Mouse (Mus musculus): Measurements from ENCODE around the gene Ctrb1. TPM values are rescaled to one million over a fixed set of nuclear protein-coding genes. Genes with fewer than 3 reads are reported as not detected.

The Ctrb1 gene
- under 1 TPM in 1 of 2 experiments, not detected in 1; 0.71 TPM for total RNA-seq (2021)
- long read RNA-seq, experiment 1: 0 reads
- long read RNA-seq, experiment 2: 0 reads

DNA sequence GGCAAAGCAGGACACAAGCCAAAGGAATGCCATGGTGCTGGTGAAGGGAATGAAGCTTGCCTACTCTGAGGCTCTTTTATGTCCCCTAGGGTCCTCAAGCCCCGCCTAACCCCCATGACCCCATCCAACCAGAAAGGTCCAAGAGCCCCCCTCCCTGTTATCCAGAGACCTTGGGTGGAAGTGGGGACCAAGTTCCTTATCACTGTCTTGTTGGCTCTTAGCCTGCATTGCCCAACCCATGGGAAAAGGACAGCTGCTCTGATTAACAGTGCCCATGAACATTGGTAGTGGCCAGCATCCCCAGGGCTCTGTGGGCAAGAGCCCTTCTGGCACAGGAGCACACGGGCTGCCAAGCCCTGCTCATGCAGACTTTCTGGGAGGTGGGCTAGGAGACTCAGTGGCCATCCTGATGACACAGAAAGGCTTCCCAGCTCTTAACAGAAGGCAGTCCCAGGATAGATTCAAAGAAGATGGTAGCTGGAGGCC is at the start of gene Ctrb1:
Gene Ctrb1, minus strand, starts transcription at position 51 of the 486 bp plus-strand sequence.
- no peak for DNase-seq (ENCODE audit: low spot score)

DNA sequence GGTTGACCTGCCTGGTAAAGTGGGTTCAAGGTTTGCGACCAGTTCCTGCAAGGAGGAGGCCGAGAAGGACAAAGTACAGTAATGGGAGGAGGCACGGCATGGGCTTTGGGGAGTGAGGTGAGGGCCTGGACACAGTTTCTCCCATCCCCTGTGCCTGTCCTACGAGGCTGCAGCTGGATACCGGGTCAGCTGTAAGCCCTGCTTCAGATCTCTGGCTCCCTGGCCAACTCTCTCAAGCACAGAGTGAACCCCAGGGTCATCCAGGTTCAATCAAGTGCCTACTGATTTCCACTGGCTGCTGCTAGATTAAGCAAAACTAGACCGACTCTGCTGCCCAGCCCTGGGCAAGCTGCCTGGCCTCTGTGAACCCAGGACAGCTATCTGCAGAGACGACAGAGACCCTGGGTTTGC is 49.5 kb upstream of the Ctrb1 start:
- DNase-seq (ENCODE audit: low spot score): no peak

DNA sequence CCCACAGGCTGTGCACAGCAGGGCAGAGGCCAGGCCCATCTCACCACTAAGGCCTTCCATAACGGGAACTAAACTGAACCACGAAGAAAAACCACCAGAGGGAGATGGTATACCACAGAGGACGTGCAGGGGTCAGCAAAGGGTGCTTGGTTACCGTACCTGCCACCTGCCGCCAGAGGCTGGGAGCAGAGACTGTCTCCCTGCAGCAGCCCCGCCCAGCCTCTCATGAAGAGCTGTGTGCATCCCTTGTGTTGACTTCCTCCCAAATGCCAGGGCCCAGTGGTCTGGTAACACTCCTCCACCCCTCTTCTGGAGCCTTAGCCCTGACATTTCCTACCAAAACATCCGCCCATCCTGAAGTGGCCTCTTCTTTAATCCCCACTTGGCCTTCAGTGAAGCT is 48.8 kb upstream of the Ctrb1 start:
- no peak for DNase-seq (ENCODE audit: low spot score)

DNA sequence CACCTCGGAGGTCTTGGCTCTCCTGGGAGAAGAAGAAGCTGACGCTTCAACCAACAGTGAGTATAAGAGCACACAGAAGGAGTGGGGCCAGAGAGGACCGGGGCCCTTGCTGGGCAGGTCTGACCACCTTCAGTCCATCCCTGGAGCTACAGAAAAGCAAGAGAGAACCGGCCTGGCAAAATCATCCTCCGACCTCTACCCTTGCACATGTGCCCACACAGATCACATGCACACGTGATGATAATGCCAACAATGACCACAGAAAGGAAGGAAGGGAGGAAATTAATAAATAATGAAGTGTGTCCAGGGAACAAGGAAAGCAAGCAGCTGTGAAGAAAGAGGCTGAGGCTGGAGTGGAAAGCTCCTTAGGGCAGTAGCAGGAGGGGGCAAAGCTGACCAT is 48.1 kb upstream of the Ctrb1 start:
- no peak for DNase-seq (ENCODE audit: low spot score)

DNA sequence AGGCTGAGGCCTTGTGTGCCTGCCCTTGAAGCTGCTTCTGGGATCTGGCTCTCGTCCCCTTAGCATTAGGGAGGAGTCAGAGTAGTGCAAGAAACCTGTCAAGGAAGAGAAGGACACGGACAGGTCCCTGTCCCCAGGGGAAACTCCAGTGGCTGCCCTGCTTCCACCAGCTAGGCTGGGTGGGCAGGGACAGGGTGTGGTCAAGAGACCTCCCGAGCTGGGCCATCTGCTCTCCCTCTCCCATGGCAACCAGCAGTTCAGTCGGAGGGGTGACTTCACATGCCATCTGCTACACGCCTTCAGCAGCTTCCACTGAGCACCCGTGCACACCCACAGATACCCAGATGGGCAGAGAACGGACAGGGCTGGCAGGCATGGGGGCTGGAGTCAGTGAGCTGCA is 45.5 kb upstream of the Ctrb1 start:
- DNase-seq (ENCODE audit: low spot score): no peak

DNA sequence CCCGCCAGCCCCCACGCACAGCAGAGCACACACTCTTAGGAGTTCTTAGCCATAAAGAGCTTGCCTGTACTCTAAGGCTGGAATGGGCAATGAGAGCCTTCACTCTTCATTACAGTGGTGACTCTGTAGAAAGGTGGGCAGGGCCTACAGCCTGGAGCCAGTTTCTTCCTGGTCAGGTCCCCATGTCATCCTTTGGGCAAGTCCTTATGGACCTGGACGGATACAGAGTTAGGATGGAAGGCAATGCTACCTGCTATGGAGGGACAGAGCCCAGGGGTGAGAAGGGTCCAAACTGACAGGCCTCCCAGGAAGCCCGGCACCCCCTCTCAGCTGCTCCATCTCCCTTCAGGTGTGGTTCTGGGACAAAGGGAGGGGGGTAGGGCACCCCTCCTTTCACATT is 45.0 kb upstream of the Ctrb1 start:
- no peak for DNase-seq (ENCODE audit: low spot score)

DNA sequence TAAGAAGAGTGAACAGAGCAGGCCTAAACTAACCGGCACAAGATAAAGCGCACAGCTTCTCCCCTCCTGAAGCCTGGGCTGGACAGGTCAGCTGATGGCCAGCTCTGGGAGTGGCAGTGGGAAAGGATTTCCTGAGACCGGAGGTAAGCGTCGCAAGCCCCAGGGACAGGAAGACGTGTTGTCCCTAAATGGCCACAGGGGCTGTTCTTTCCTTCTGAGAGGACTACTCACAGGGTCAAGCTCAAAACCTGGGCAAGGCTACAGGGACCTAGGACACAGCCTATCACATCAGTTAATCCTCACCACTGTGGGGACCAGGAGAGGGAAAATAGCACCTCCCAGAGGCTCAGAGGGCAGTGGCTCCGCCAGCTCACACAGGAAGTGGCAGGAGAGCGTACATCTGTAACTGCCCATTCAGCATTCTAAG is 44.5 kb upstream of the Ctrb1 start:
- no peak for DNase-seq (ENCODE audit: low spot score)

DNA sequence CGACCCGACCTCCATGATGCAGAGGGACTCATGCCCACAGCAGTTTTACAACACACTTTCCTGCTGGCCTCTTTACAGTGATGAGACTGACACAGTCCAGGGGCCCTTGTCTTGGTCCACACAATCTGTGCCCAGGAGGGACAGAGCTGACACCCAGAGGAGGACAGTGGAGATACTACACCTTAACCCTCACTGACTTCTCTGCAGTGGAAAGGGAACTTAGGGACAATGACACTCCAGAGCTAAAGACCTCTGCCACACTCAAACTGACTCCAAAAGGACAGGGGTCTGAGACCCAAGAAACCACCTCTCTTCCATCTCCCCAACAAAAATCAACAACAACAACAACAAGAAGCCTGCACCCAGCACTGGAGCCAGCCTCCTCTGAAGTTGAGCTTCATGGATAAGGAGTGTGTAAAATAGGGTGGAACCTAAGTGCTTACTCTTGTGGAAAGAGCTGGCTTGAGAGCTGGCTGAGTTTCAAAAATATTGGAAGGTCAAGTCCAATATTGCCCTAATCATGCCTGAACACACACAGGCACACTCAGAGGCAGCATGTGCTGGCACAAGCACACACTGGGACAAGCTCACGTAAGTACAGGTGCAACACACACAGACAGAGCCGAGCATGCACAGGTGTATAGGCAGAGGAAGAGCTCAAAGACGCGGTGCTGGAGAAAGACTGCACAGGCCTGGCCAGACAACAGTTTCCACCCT is 43.6 kb upstream of the Ctrb1 start:
- DNase-seq (ENCODE audit: low spot score): no peak

DNA sequence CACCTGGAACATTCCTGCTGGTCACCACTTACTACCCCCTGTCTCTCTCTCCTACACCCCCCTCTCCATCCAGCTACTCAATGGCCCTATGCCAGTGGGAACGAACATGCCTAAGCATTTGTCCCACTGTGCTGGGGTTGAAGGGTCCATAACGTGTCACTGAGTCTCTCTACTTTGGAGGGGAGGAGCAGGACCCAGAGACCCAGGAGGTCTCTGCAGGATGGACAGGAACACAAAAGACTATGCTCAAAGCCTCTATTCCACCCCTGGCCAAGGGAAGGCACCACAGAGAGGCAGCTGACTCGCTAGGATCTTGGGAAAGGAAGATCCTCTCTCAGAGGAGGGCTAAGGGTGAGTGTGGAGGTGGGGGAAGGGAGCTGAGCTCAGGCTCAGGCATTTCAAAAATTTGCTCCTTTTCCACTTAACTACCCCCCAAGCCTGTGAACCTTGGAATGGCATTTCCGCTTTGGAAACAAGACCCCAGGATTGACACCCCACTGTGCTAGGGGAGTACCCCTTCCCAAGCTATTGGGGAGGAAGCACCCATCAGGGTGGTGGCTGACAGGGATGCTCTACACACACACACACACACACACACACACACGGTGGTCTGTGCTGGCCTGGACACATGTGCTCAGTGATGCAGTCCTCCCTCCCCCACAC is 42.9 kb upstream of the Ctrb1 start:
- no peak for DNase-seq (ENCODE audit: low spot score)

DNA sequence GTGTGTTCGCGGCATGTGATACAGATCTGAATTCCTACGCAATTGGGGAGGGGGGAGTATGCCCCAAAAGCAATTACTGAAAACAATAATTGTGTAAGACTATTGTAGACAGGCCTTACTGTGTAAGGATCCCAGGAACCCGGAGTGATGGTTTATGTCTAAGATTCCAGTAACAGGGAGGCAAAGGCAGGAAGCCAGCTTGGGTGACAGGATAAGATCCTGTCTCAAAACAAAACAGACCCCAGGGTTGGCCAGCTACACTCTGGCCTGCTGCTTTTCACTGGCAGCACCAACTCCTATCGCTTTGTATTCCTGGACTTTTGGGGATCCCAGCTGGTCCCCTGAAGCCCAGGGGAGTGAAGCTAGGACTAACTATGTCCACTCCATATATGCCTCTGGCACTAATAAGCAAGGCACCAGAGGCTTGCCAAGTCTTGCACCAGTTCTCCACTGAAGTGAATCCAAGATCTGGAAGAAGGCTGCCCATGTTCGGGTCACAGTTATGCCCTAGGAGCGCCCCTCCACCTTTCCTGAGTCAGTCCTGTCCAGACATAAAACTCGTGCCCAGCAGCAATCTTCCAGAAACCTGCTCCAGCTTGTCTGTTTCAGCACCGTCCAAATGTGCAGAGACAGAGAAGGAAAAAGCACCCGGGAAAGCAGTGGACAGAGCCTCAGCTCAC is 41.7 kb upstream of the Ctrb1 start:
- DNase-seq (ENCODE audit: low spot score): no peak

DNA sequence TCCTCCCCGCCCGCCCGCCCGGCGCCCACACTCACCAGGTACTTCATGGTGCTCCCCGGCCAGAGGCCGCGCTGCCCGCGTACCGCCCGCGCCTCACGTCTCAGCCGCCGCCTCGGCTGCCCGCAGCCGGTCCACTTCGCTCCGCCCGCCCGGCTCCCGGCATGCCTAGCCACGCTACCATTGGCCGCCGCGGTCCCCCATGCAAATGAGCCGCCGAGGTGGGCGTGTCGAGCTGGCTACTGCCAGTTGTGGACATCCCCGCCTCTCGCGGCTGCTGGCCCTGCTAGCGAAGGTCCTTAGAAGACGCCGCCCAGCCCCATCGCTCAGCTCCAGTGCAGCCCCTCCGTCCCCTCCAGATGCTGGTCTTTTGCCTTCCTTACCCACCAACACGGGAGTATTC is 41.2 kb upstream of the Ctrb1 start:
- peak; percentile 98 for DNase-seq (ENCODE audit: low spot score)

DNA sequence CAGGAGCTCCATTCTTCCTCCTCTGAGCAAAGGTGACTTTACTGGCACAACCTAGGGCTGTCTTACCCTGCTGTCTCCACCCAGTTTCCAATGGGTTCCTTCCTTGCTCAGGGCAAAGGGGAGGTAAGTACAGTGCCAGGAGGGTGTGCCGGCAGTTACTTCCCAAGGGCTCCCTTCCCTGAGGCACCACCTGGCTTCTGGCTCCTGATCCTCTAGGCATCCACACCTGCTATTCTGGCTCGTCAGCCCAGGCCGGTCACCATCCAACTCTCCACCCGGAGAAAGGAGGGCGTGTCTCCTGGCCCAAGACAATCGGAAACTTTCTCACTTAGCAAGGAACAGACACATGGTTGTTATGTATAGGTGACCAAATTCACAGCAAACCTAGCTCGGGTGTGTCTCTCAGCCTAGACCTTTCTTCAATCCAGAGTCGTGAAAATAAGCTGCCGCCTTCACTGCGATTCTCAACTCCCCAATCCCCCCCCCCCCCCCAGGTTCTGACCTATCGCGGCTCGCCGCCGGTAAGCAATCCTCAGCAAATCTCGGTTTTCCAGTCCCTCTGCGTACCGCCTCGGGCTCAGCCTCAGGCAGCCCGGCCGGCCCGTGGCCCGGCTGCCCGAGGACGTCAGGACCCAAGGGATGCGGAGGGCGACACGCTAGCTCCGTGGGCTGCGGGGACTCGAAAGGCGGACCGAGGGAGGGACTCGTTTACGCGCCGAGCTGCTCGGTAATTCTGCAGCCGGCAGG is 40.6 kb upstream of the Ctrb1 start:
- peak; percentile 42 for DNase-seq (ENCODE audit: low spot score)

DNA sequence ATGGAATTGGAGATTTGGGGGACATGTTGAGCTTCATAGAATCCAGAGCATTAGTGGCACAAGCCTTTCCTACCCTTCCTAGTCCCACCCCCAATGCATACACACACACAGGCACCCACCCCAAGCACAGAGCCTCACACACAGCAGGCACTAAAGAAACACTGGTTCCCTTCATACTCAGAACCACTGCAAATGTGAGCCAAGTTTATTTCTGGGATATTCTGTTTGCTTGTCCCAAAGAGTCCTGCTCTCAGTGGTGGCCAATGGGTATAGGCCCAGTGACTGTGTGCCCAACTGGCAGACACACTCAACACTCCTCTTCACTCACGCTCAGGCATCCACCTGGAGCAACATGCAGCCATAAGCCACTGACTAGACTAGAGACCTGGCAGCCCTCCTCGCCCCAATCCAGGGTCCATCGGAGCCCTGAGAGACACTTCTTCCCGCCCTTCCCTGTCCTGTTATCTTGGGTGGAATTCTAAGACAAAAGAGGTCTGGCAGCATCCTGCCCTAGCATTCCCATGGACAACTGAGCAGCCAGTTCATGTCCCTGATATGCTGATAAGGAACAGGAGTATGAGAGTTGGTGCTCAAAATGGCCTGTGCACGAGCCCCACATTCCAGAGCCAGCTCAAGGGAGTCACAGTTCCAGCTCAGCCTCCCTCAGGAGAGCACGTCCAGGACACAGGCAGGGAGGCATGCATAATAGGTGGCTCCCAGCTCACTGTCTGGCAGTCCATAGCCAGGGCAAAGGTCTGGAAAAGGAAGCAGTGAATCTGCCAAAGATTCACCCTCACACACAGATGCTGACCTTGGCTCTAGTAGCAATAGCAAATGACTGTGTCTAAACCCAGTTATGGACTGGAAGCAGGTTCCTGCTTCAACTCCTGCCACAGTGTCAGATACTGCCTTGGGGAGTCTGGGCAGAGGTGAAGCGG is 38.7 kb upstream of the Ctrb1 start:
- DNase-seq (ENCODE audit: low spot score): no peak

DNA sequence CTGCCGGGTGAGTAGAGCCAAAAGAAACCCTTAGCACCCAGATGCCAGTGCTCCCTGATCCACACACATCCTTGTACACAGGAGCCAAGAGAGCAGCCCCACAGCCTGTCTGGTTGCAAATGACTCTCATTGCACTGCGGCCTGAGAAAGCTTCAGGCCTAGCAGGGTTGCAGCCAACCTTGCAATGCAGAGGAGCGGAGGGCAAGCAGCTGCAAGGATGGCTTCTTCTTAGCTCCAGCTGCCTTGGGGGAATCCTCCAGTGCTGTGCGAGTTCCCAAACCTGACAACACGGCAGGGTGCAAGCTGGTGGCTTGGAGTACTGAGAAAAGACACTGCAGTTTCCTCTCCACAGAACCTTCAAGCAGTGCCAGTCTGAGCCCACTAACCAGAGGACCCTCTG is 37.7 kb upstream of the Ctrb1 start:
- DNase-seq (ENCODE audit: low spot score): no peak

DNA sequence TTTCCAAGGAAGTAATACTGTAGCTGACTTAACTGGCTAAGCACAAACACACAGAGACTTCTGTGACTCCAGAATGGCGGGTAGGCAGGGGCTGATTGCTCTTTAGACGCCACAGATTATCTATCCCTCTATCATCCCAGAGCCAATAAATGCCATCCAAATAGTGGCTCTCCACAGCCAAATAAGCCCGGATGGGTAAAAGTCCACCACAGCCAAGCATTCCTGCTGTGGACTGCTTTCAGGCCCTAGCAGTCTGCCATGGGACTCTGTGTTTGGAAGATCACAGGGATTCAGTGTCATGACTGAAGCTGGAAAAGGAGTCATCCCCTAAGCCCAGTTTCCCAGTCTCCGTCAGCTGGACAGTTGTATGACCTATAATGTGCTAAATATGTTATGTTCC is 36.7 kb upstream of the Ctrb1 start:
- DNase-seq (ENCODE audit: low spot score): no peak

DNA sequence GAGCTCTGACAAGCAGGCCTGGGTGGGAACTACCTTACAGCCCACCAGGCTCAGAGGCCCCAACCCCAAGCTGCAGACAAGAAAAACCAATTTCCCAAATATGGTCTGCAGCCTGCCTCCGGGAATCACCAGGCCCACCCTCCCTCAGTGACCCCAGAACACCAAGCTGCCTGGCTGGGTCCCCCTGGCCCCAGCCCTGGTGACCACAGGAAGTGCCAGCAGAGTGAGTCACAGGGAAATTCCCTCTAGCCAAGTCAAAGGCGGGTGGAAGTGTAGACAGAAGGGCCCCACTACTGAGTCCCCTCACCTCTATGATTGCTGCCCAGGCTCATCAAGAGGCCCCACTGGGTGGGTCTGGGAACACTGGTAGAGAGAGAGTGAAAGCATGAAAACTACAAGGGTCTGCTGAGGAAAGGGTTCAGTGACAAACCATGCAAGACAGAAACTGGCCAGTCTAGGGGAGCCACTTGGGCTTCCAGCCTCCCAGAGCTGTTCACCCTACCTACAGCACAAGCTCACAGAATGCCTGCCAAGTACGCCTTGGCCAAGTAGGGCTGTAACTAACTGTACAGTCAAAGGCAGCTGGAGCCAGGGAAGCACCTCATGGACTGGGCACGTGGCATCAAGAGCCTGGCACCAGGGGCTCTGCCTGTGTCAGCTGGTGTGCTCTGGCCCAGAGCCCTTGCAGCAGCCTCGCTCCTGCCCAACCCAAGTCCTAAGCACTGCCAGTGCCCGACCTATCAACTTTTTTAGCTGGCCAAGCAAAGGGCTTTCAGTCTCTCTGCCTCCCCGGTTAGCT is 35.5 kb upstream of the Ctrb1 start:
- peak; percentile 93 for DNase-seq (ENCODE audit: low spot score)

DNA sequence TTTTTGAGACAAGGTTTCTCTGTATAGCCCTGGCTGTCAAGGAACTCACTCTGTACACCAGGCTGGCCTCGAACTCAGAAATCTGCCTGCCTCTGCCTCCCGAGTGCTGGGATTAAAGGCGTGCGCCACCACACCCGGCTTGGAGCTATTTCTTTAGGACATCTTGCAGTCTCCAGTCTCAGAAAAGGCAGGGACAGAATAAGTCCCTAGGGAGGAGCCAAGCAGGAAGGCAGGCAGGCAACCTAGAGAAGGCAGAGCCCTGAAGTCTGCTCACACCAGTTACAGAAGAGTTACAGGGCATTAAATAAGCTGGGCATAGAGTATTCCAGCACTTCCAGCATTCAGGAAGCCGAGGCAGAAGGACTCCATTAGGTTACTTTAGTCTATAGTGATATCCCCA is 34.5 kb upstream of the Ctrb1 start:
- no peak for DNase-seq (ENCODE audit: low spot score)

DNA sequence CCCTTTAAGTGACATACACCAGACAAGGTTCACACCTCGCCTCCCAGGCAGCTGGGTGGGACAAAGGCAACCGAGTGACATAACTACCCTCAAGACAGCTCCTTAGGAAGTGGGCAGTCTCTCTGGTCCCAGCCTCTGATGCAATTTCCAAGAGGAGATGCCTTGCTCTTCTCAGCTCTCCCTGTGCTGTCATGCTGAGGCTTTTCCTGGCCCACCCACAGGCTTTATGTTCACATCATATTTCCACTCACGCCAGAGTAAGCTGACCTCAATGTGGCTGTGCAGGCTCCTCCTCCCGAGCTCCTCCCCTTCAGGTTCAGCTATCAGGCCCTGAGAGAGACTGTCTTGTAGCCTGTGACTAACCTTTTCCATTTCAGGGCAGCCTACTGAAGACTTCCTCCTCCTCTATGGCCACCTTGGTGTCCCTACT is 29.3 kb upstream of the Ctrb1 start:
- no peak for DNase-seq (ENCODE audit: low spot score)

DNA sequence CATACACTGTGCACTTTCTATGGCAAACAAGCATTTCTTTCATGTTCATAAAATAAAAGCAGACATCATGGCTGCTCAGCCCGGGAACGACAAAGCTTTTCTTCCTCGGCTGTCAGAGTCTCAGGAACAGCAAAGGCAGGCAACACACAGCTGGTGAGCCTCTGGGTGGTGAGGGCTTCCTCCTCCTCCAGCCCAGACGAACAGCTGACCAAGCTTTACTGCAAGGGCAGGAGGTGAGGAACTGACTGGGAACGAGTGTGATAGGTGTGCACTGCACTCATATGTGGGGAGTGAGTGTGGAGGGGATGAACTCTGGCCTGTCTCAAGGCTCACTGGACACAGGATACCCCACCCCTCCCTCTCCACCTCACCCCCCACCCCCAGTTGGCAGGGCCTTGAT is 28.1 kb upstream of the Ctrb1 start:
- no peak for DNase-seq (ENCODE audit: low spot score)

DNA sequence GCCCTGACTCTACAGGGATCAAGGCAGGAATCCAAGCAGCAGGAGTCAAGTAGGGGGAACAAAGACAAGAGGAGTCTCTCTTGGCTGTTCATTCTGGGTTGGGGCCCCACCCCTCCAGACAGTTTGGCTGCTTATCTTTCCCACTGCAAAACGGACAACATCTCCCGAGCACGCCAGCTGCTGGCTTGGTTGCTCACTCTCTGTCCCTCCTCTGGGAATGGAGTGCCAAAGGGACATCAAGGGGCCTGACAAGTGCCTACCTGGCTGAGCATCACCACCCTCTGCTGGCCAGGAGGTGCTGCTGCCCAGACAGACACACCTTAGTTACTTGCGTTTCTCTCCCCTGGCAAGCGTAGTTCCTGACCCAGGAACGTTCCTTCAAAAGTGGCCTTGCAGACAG is 27.1 kb upstream of the Ctrb1 start:
- DNase-seq (ENCODE audit: low spot score): no peak

Data from gastrocnemius, adult 18-20 months (tissue).